Mouse (Mus musculus) MEL (cell line): ENCODE results near the gene Baiap3. TPM values are rescaled to one million over a fixed set of nuclear protein-coding genes. Genes with fewer than 3 reads are reported as not detected.

ENCODE experiments used
- DNase-seq: peaks from one replicate; pipeline ENCODE4 v3.0.0; 2011; ENCODE audit warnings: low read depth, low spot score
- H3K27ac ChIP-seq: 2 replicates; pipeline ENCODE4 v1.5.1; 2012; ENCODE audit warnings: low read depth, mild to moderate bottlenecking, control low read depth, low read length, moderate library complexity; ENCODE audit not compliant: control insufficient read depth
- H3K27me3 ChIP-seq, 2 experiments: fragments of 150-350 bp in 1 of 2; sonication (generic) in 1 of 2; 2 replicates each; pipeline ENCODE4 v1.6.1; 2012; ENCODE audit warnings: low read length in 2 of 2, mild to moderate bottlenecking in 2 of 2, improper control_type of control experiment in 1 of 2, moderate library complexity in 1 of 2; ENCODE audit not compliant: insufficient read depth in 2 of 2, control insufficient read depth in 1 of 2
- H3K36me3 ChIP-seq, 2 experiments: 2 replicates each; pipeline ENCODE4 v1.6.1; 2012 to 2014; ENCODE audit warnings: low read length in 2 of 2, improper control_type of control experiment in 1 of 2, inconsistent platforms in 1 of 2, mild to moderate bottlenecking in 1 of 2; ENCODE audit not compliant: insufficient read depth in 2 of 2, control insufficient read depth in 1 of 2
- H3K4me1 ChIP-seq, 2 experiments: fragments of 150-350 bp in 1 of 2; sonication (generic) in 1 of 2; 2 replicates each; pipeline ENCODE4 v1.6.1; 2012; ENCODE audit warnings: low read length in 2 of 2, improper control_type of control experiment in 1 of 2, mild to moderate bottlenecking in 1 of 2; ENCODE audit not compliant: insufficient read depth in 2 of 2, control insufficient read depth in 1 of 2
- H3K4me3 ChIP-seq, 2 experiments: fragments of 150-350 bp in 1 of 2; sonication (generic) in 1 of 2; 2 replicates each; pipeline ENCODE4 v1.5.1; 2012; ENCODE audit warnings: low read depth in 2 of 2, low read length in 2 of 2, mild to moderate bottlenecking in 2 of 2, moderate library complexity in 2 of 2, control low read depth in 1 of 2, improper control_type of control experiment in 1 of 2; ENCODE audit not compliant: control insufficient read depth in 1 of 2, insufficient read depth in 1 of 2
- H3K79me2 ChIP-seq: 2 replicates; pipeline ENCODE4 v1.6.1; 2012; ENCODE audit warnings: mild to moderate bottlenecking, low read length, moderate library complexity; ENCODE audit not compliant: control insufficient read depth, poor library complexity, insufficient read depth
- H3K9ac ChIP-seq: 2 replicates; pipeline ENCODE4 v1.6.1; 2012; ENCODE audit warnings: low read depth, mild to moderate bottlenecking, control low read depth, low read length, moderate library complexity; ENCODE audit not compliant: control insufficient read depth, poor library complexity, severe bottlenecking
- H3K9me3 ChIP-seq: fragments of 150-350 bp; sonication (generic); replicated peaks from 2 replicates; pipeline ENCODE4 v1.6.1; 2012; ENCODE audit warnings: mild to moderate bottlenecking, low read length, improper control_type of control experiment, moderate library complexity; ENCODE audit not compliant: insufficient read depth
- CHD2 ChIP-seq: IDR thresholded peaks from 2 replicates; pipeline ENCODE4 v1.6.1; 2011; ENCODE audit warnings: low read length, improper control_type of control experiment
- ELF1 ChIP-seq: IDR thresholded peaks from 2 replicates; pipeline ENCODE4 v1.6.1; 2014; ENCODE audit warnings: low read depth, mild to moderate bottlenecking, inconsistent platforms, low read length, improper control_type of control experiment, moderate library complexity
- EP300 ChIP-seq, 2 experiments: IDR thresholded peaks; 2 replicates each; pipeline ENCODE4 v1.6.1; 2011; ENCODE audit warnings: improper control_type of control experiment in 2 of 2, low read length in 2 of 2, low read depth in 1 of 2, mild to moderate bottlenecking in 1 of 2
- GABPA ChIP-seq: IDR thresholded peaks from 2 replicates; pipeline ENCODE4 v1.6.1; 2012; ENCODE audit warnings: low read depth, mild to moderate bottlenecking, inconsistent platforms, low read length, improper control_type of control experiment, moderate library complexity
- GATA1 ChIP-seq: IDR thresholded peaks from 2 replicates; pipeline ENCODE4 v1.6.1; 2011; ENCODE audit warnings: low read depth, low read length, improper control_type of control experiment
- HCFC1 ChIP-seq: IDR thresholded peaks from 2 replicates; pipeline ENCODE4 v1.6.1; 2012; ENCODE audit warnings: low read depth, mild to moderate bottlenecking, inconsistent platforms, low read length, improper control_type of control experiment, moderate library complexity
- KAT2A ChIP-seq: conservative IDR thresholded peaks from 2 replicates; pipeline ENCODE4 v1.6.1; 2012; ENCODE audit warnings: low read depth, low read length, improper control_type of control experiment, inconsistent platforms
- MAX ChIP-seq: IDR thresholded peaks from 2 replicates; pipeline ENCODE4 v1.6.1; 2011; ENCODE audit warnings: low read length, improper control_type of control experiment
- MEF2A ChIP-seq: IDR thresholded peaks from 2 replicates; pipeline ENCODE4 v1.6.1; 2014; ENCODE audit warnings: low read depth, mild to moderate bottlenecking, inconsistent platforms, low read length, improper control_type of control experiment; ENCODE audit not compliant: poor library complexity, insufficient replicate concordance, severe bottlenecking; ENCODE audit errors: extremely low read depth
- MXI1 ChIP-seq: IDR thresholded peaks from 2 replicates; pipeline ENCODE4 v1.6.1; 2011; ENCODE audit warnings: mild to moderate bottlenecking, low read depth, low read length, improper control_type of control experiment
- MYC ChIP-seq: IDR thresholded peaks from 2 replicates; pipeline ENCODE4 v1.6.1; 2011; ENCODE audit warnings: low read depth, mild to moderate bottlenecking, low read length, improper control_type of control experiment, moderate library complexity
- POLR2AphosphoS2 ChIP-seq: IDR thresholded peaks from 2 replicates; pipeline ENCODE4 v1.6.1; 2011; ENCODE audit warnings: low read length, improper control_type of control experiment
- POLR2AphosphoS5 ChIP-seq: IDR thresholded peaks from 2 replicates; pipeline ENCODE4 v1.6.1; 2012; ENCODE audit warnings: low read depth, borderline replicate concordance, mild to moderate bottlenecking, inconsistent platforms, low read length, moderate library complexity, mixed read lengths
- RCOR1 ChIP-seq: IDR thresholded peaks from 2 replicates; pipeline ENCODE4 v1.6.1; 2012; ENCODE audit warnings: low read depth, mild to moderate bottlenecking, inconsistent platforms, low read length, improper control_type of control experiment
- SIN3A ChIP-seq: IDR thresholded peaks from 2 replicates; pipeline ENCODE4 v1.6.1; 2012; ENCODE audit warnings: low read length, improper control_type of control experiment, inconsistent platforms
- TAL1 ChIP-seq: IDR thresholded peaks from 2 replicates; pipeline ENCODE4 v1.6.1; 2012; ENCODE audit warnings: mild to moderate bottlenecking, inconsistent platforms, low read length, moderate library complexity, mixed read lengths
- TBP ChIP-seq: IDR thresholded peaks from 2 replicates; pipeline ENCODE4 v1.8.0; 2011; ENCODE audit warnings: low read depth, low read length, improper control_type of control experiment
- UBTF ChIP-seq: IDR thresholded peaks from 2 replicates; pipeline ENCODE4 v1.6.1; 2012; ENCODE audit warnings: low read depth, mild to moderate bottlenecking, inconsistent platforms, low read length, improper control_type of control experiment, moderate library complexity, borderline replicate concordance; ENCODE audit not compliant: insufficient read depth
- USF2 ChIP-seq, 2 experiments: IDR thresholded peaks; 2 replicates each; pipeline ENCODE4 v1.6.1; 2011 to 2012; ENCODE audit warnings: improper control_type of control experiment in 2 of 2, low read length in 2 of 2, borderline replicate concordance in 1 of 2, inconsistent platforms in 1 of 2, low read depth in 1 of 2, mild to moderate bottlenecking in 1 of 2; ENCODE audit not compliant: insufficient read depth in 1 of 2
- ZKSCAN1 ChIP-seq: IDR thresholded peaks from 2 replicates; pipeline ENCODE4 v1.6.1; 2012; ENCODE audit warnings: low read depth, mild to moderate bottlenecking, inconsistent platforms, low read length, improper control_type of control experiment, moderate library complexity
- ZNF384 ChIP-seq: IDR thresholded peaks from 2 replicates; pipeline ENCODE4 v1.6.1; 2012; ENCODE audit warnings: low read depth, mild to moderate bottlenecking, inconsistent platforms, low read length, improper control_type of control experiment
- polyA plus RNA-seq, 2 experiments: library from polyadenylated mRNA; stranded (reverse) in 1 of 2; unstranded in 1 of 2; fragments of >175 nt in 1 of 2; fragments of >200 nt in 1 of 2; gene quantifications; 2 replicates each; pipeline versions ENCODE4 v1.2.1 to v1.2.4; 2012; ENCODE audit warnings: low replicate concordance in 2 of 2, low read depth in 1 of 2; ENCODE audit not compliant: insufficient read length in 2 of 2, insufficient read depth in 1 of 2, missing spikeins in 1 of 2
- total RNA-seq: library from RNA; depleted of rRNA; stranded (reverse); fragments of 300-350 nt; gene quantifications from 2 replicates; pipeline ENCODE4 v1.2.3, GENCODE M21; 2012

Gene Baiap3
- total and polyA plus RNA-seq, 3 experiments: 0.08 to 0.14 TPM; not detected in 1

GRCm38 (mm10) chr17:25219492-25220295 lies 36.5 kb downstream of the Baiap3 start:
- no peak overlapping the region for H3K27ac ChIP-seq
- no peak overlapping the region for H3K9ac ChIP-seq
- H3K79me2 ChIP-seq: peaks cover 17% of the 10 kb centered on the region
- H3K4me3 ChIP-seq: no peak overlapping the region
- TF ChIP-seq TBP (no peak), ZKSCAN1 (no peak), EP300 (IDR thresholded peaks at IDR 0.05; ENCODE audit: low read depth in 1 of 2, low read length in 2 of 2) (no peak), RCOR1 (no peak), TAL1 (no peak), ZNF384 (no peak)
- TF ChIP-seq, all 39 proteins: peak for 0
- Histone ChIP-seq H3K27me3 (no peaks in the 10 kb centered on the region), H3K9me3 (no peaks in the 10 kb centered on the region), H3K36me3 (peaks cover 1 to 12% of the 10 kb centered on the region in 2 experiments; a peak in 2 of 4 replicates), H3K4me1 (peaks cover 5 to 24% of the 10 kb centered on the region in 2 experiments; a peak in 3 of 4 replicates)
- no peak for DNase-seq

GRCm38 (mm10) chr17:25218967-25219366 lies 37.2 kb downstream of the Baiap3 start:
- H3K9me3 ChIP-seq: no peaks in the 10 kb centered on the region
- no peak for DNase-seq
- H3K4me3 ChIP-seq: no peak overlapping the region
- no peaks in the 10 kb centered on the region for H3K27me3 ChIP-seq
- no peak overlapping the region for H3K27ac ChIP-seq
- no peak for TF ChIP-seq MYC
- no peak for TF ChIP-seq POLR2AphosphoS5
- no peak for TF ChIP-seq CHD2
- TF ChIP-seq GABPA: no peak
- TF ChIP-seq ELF1: no peak
- no peak for TF ChIP-seq SIN3A
- TF ChIP-seq USF2 (IDR thresholded peaks at IDR 0.05; ENCODE audit: borderline replicate concordance in 1 of 2, insufficient read depth in 1 of 2, low read depth in 1 of 2, low read length in 2 of 2): no peak
- TF ChIP-seq HCFC1: no peak
- no peak for TF ChIP-seq GATA1
- TF ChIP-seq TAL1: no peak
- TF ChIP-seq POLR2AphosphoS2: no peak
- no peak for TF ChIP-seq MXI1
- no peak for TF ChIP-seq TBP
- no peak for TF ChIP-seq EP300 (IDR thresholded peaks at IDR 0.05; ENCODE audit: low read depth in 1 of 2, low read length in 2 of 2)
- TF ChIP-seq UBTF: no peak
- no peak for TF ChIP-seq MAX
- TF ChIP-seq MEF2A: no peak
- no peak for TF ChIP-seq KAT2A
- no peak overlapping the region for H3K9ac ChIP-seq
- peaks cover 3 to 16% of the 10 kb centered on the region in 2 experiments; a peak in 3 of 4 replicates for H3K4me1 ChIP-seq
- peaks cover 1 to 5% of the 10 kb centered on the region in 2 experiments; a peak in 2 of 4 replicates for H3K36me3 ChIP-seq
- H3K79me2 ChIP-seq: peaks cover 10% of the 10 kb centered on the region
